Mouse (Mus musculus): ENCODE results near the gene Nat14. TPM values are rescaled to one million over a fixed set of nuclear protein-coding genes. Genes with fewer than 3 reads are reported as not detected.

Gene Nat14
- polyA plus RNA-seq, 1 experiment from 2014 or later = 4.0 TPM

GRCm38 (mm10) chr7:4899649-4900522 is 21.9 kb upstream of the Nat14 start:
- Histone ChIP-seq H3K9me3 (replicated peaks; ENCODE audit: control insufficient read depth, low read length) (peaks cover 3% of the 10 kb centered on the region; the same call in 1 of the 2 replicates), H3K4me2 (ENCODE audit: low read depth, low read length) (peak overlapping the region; percentile 64), H3K4me3 (replicated peaks; ENCODE audit: low read length) (peak overlapping the region; percentile 38), H3K27ac (ENCODE audit: low read length) (no peak overlapping the region), H3K36me3 (ENCODE audit: control insufficient read depth, insufficient read depth, low read length) (no peaks in the 10 kb centered on the region), H3K27me3 (ENCODE audit: control insufficient read depth, insufficient read depth, low read length) (no peaks in the 10 kb centered on the region), H3K9ac (ENCODE audit: low read length) (peak overlapping the region; percentile 47), H3K4me1 (ENCODE audit: control insufficient read depth, insufficient read depth, low read length) (peaks cover 12% of the 10 kb centered on the region; the same call in 1 of the 2 replicates)
- WGBS = 8% methylated on average over 19 of the region's 19 CpGs
- 0 out of 2 replicates have a peak, but pooled peaks have one; percentile 4 for ATAC-seq (ENCODE audit: insufficient read depth, low FRiP score)

- Histone ChIP-seq H3K4me1 (ENCODE audit: control insufficient read depth, insufficient read depth, low read length) (peaks cover 12% of the 10 kb centered on the region; the same call in 1 of the 2 replicates), H3K9ac (ENCODE audit: low read length) (peak overlapping the region; percentile 46), H3K9me3 (replicated peaks; ENCODE audit: control insufficient read depth, low read length) (peaks cover 3% of the 10 kb centered on the region; the same call in 1 of the 2 replicates), H3K27ac (ENCODE audit: low read length) (no peak overlapping the region), H3K4me3 (replicated peaks; ENCODE audit: low read length) (peak overlapping the region; percentile 38), H3K36me3 (ENCODE audit: control insufficient read depth, insufficient read depth, low read length) (no peaks in the 10 kb centered on the region), H3K27me3 (ENCODE audit: control insufficient read depth, insufficient read depth, low read length) (no peaks in the 10 kb centered on the region), H3K4me2 (ENCODE audit: low read depth, low read length) (peak overlapping the region; percentile 64)
- 27% methylated on average over 11 of the region's 11 CpGs for WGBS
- no peak for ATAC-seq (ENCODE audit: insufficient read depth, low FRiP score)
Observed at GRCm38 (mm10) chr7:4900523-4900851, 21.3 kb upstream of the Nat14 start.

GRCm38 (mm10) chr7:4901171-4901570 is 20.7 kb upstream of the Nat14 start:
- Histone ChIP-seq H3K9ac (ENCODE audit: low read length) (no peak overlapping the region), H3K4me1 (ENCODE audit: control insufficient read depth, insufficient read depth, low read length) (peaks cover 12% of the 10 kb centered on the region; the same call in 1 of the 2 replicates), H3K9me3 (replicated peaks; ENCODE audit: control insufficient read depth, low read length) (peaks cover 3% of the 10 kb centered on the region; the same call in 1 of the 2 replicates), H3K4me2 (ENCODE audit: low read depth, low read length) (no peak overlapping the region), H3K27me3 (ENCODE audit: control insufficient read depth, insufficient read depth, low read length) (no peaks in the 10 kb centered on the region), H3K4me3 (replicated peaks; ENCODE audit: low read length) (no peak overlapping the region), H3K36me3 (ENCODE audit: control insufficient read depth, insufficient read depth, low read length) (no peaks in the 10 kb centered on the region), H3K27ac (ENCODE audit: low read length) (no peak overlapping the region)
- WGBS = 55% methylated on average over 8 of the region's 8 CpGs
- no peak for ATAC-seq (ENCODE audit: insufficient read depth, low FRiP score)

GRCm38 (mm10) chr7:4902404-4902803 is 19.4 kb upstream of the Nat14 start:
- no peak for ATAC-seq (ENCODE audit: insufficient read depth, low FRiP score)
- Histone ChIP-seq H3K4me2 (ENCODE audit: low read depth, low read length) (no peak overlapping the region), H3K36me3 (ENCODE audit: control insufficient read depth, insufficient read depth, low read length) (no peaks in the 10 kb centered on the region), H3K27me3 (ENCODE audit: control insufficient read depth, insufficient read depth, low read length) (no peaks in the 10 kb centered on the region), H3K4me3 (replicated peaks; ENCODE audit: low read length) (no peak overlapping the region), H3K4me1 (ENCODE audit: control insufficient read depth, insufficient read depth, low read length) (peaks cover 12% of the 10 kb centered on the region; the same call in 1 of the 2 replicates), H3K27ac (ENCODE audit: low read length) (no peak overlapping the region), H3K9me3 (replicated peaks; ENCODE audit: control insufficient read depth, low read length) (peaks cover 3% of the 10 kb centered on the region; the same call in 1 of the 2 replicates), H3K9ac (ENCODE audit: low read length) (no peak overlapping the region)
- WGBS = 76% methylated on average over 9 of the region's 9 CpGs

- H3K9me3 ChIP-seq (replicated peaks; ENCODE audit: control insufficient read depth, low read length) = no peaks in the 10 kb centered on the region
- H3K4me1 ChIP-seq (ENCODE audit: control insufficient read depth, insufficient read depth, low read length) = no peaks in the 10 kb centered on the region
- 66% methylated on average over 10 of the region's 10 CpGs for WGBS
- H3K4me2 ChIP-seq (ENCODE audit: low read depth, low read length) = no peak within 1 kb of the TSS
- no peak for ATAC-seq (ENCODE audit: insufficient read depth, low FRiP score)
- H3K9ac ChIP-seq (ENCODE audit: low read length) = no peak within 1 kb of the TSS
- H3K27me3 ChIP-seq (ENCODE audit: control insufficient read depth, insufficient read depth, low read length) = no peaks in the 10 kb centered on the region
- no peaks in the 10 kb centered on the region for H3K36me3 ChIP-seq (ENCODE audit: control insufficient read depth, insufficient read depth, low read length)
- H3K27ac ChIP-seq (ENCODE audit: low read length) = no peak within 1 kb of the TSS
- no peak within 1 kb of the TSS for H3K4me3 ChIP-seq (replicated peaks; ENCODE audit: low read length)
Observed at GRCm38 (mm10) chr7:4906466-4906950, 15.3 kb upstream of the Nat14 start, which contains the start of gene Gm36210. Gene Gm36210, minus strand, starts transcription at chr7:4906516.

- no peak overlapping the region for H3K27ac ChIP-seq (ENCODE audit: low read length)
- 27% methylated on average over 9 of the region's 9 CpGs for WGBS
- H3K27me3 ChIP-seq (ENCODE audit: control insufficient read depth, insufficient read depth, low read length) = no peaks in the 10 kb centered on the region
- no peak overlapping the region for H3K4me3 ChIP-seq (replicated peaks; ENCODE audit: low read length)
- H3K9ac ChIP-seq (ENCODE audit: low read length) = no peak overlapping the region
- H3K36me3 ChIP-seq (ENCODE audit: control insufficient read depth, insufficient read depth, low read length) = no peaks in the 10 kb centered on the region
- peaks cover 8% of the 10 kb centered on the region for H3K4me1 ChIP-seq (ENCODE audit: control insufficient read depth, insufficient read depth, low read length)
- no peaks in the 10 kb centered on the region for H3K9me3 ChIP-seq (replicated peaks; ENCODE audit: control insufficient read depth, low read length)
- no peak for ATAC-seq (ENCODE audit: insufficient read depth, low FRiP score)
- no peak overlapping the region for H3K4me2 ChIP-seq (ENCODE audit: low read depth, low read length)
Observed at GRCm38 (mm10) chr7:4911561-4911960, 10.3 kb upstream of the Nat14 start.

GRCm38 (mm10) chr7:4912248-4912647 is 9.6 kb upstream of the Nat14 start:
- H3K9ac ChIP-seq (ENCODE audit: low read length) = no peak overlapping the region
- no peak overlapping the region for H3K4me2 ChIP-seq (ENCODE audit: low read depth, low read length)
- 63% methylated on average over 5 of the region's 5 CpGs for WGBS
- H3K4me1 ChIP-seq (ENCODE audit: control insufficient read depth, insufficient read depth, low read length) = peaks cover 9% of the 10 kb centered on the region
- ATAC-seq (ENCODE audit: insufficient read depth, low FRiP score) = no peak
- no peak overlapping the region for H3K4me3 ChIP-seq (replicated peaks; ENCODE audit: low read length)
- H3K27ac ChIP-seq (ENCODE audit: low read length) = no peak overlapping the region
- H3K27me3 ChIP-seq (ENCODE audit: control insufficient read depth, insufficient read depth, low read length) = no peaks in the 10 kb centered on the region
- no peaks in the 10 kb centered on the region for H3K36me3 ChIP-seq (ENCODE audit: control insufficient read depth, insufficient read depth, low read length)
- H3K9me3 ChIP-seq (replicated peaks; ENCODE audit: control insufficient read depth, low read length) = no peaks in the 10 kb centered on the region

- Histone ChIP-seq H3K27ac (ENCODE audit: low read length) (peak within 1 kb of the TSS; percentile 95), H3K36me3 (ENCODE audit: control insufficient read depth, insufficient read depth, low read length) (peaks cover 10% of the 10 kb centered on the region; the same call in 1 of the 2 replicates), H3K27me3 (ENCODE audit: control insufficient read depth, insufficient read depth, low read length) (no peaks in the 10 kb centered on the region), H3K4me3 (replicated peaks; ENCODE audit: low read length) (peak within 1 kb of the TSS; percentile 58), H3K9me3 (replicated peaks; ENCODE audit: control insufficient read depth, low read length) (no peaks in the 10 kb centered on the region), H3K4me2 (ENCODE audit: low read depth, low read length) (peak within 1 kb of the TSS; percentile 72), H3K9ac (ENCODE audit: low read length) (peak within 1 kb of the TSS; percentile 93), H3K4me1 (ENCODE audit: control insufficient read depth, insufficient read depth, low read length) (peaks cover 9% of the 10 kb centered on the region)
- peak; percentile 93 for ATAC-seq (ENCODE audit: insufficient read depth, low FRiP score)
- under 1% methylated on average over 56 of the region's 56 CpGs for WGBS
Observed at GRCm38 (mm10) chr7:4915007-4915665, 6.7 kb upstream of the Nat14 start, which contains the start of gene Zfp628. Gene Zfp628, plus strand, starts transcription at chr7:4915217.

All from stomach, embryonic 16.5 days (tissue).